15 mouse cellular contexts compared by ENCODE assay signal in the genomic region with DNA sequence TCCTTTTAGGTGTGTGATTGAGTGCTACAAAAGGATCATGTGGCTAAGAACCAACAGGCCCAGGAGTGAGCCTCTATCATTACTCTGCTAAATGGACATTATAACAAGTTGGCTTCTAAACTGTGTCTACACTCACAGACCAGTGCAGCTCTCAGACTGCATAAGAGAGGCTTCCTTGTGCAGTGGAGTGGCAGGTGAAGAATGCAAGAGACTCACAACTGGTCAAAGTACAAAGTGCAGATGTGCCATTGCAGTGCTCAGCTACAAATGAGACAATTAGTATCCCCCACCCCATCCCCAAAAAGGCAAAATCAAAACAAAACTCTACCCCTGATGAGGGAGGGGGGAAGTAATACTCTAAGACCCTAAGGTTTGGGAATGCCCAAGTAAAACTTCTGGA.
"Had no signal": no experiment of that assay in that cellular context is flagged by ENCODE, and none has a peak within 500 bp of the region (broad histone marks: within the 10 kb centered on the region; RNA-seq: fewer than 3 reads in every experiment).

No protein-coding gene starts in this region.

- H3K4me3 ChIP-seq: hindbrain, embryonic 13.5 days; limb, embryonic 15.5 days; midbrain, embryonic 10.5 days; neural tube, embryonic 15.5 days had no signal

- ATAC-seq: hindbrain, postnatal 0 days; midbrain, embryonic 16.5 days had no signal

- H3K27me3 ChIP-seq: hindbrain, embryonic 13.5 days; limb, embryonic 15.5 days; neural tube, embryonic 15.5 days had no signal

- H3K36me3 ChIP-seq: neural tube, embryonic 15.5 days had no signal

- H3K27ac ChIP-seq: hindbrain, embryonic 13.5 days; hindbrain, postnatal 0 days; limb, embryonic 15.5 days; midbrain, embryonic 10.5 days; neural tube, embryonic 15.5 days; stomach, postnatal 0 days had no signal

- H3K4me2 ChIP-seq: hindbrain, embryonic 13.5 days; limb, embryonic 15.5 days; lung, embryonic 14.5 days; neural tube, embryonic 15.5 days had no signal

- H3K9me3 ChIP-seq: hindbrain, embryonic 13.5 days; limb, embryonic 15.5 days; neural tube, embryonic 15.5 days had no signal

- H3K9ac ChIP-seq: hindbrain, embryonic 13.5 days; limb, embryonic 15.5 days; lung, embryonic 14.5 days; neural tube, embryonic 15.5 days had no signal

- DNase-seq: layer of hippocampus, adult 9-11 months; layer of hippocampus, postnatal 36 days; lung, embryonic 14.5 days; lung, postnatal 10 days; lung, postnatal 4 days; right cerebral cortex, adult 18-20 months; right cerebral cortex, postnatal 25 days; thymus, postnatal 4 days had no signal
